Mouse (Mus musculus) megakaryocyte, embryonic 14.5 days (primary cell): Measurements from ENCODE around the gene Plagl2. TPM values are rescaled to one million over a fixed set of nuclear protein-coding genes. Genes with fewer than 3 reads are reported as not detected.

Experiments used
- H3K27me3 ChIP-seq: replicated peaks from 2 replicates; pipeline ENCODE3; 2012; ENCODE audit warnings: inconsistent platforms
- H3K36me3 ChIP-seq: replicated peaks from 2 replicates; pipeline ENCODE3; 2012; ENCODE audit warnings: low read length, inconsistent platforms, mixed read lengths
- H3K4me1 ChIP-seq: 2 replicates; pipeline ENCODE4 v1.6.1; 2012; ENCODE audit warnings: inconsistent platforms
- H3K4me3 ChIP-seq: replicated peaks from 2 replicates; pipeline ENCODE3; 2012; ENCODE audit warnings: moderate library complexity, mild to moderate bottlenecking, inconsistent platforms
- H3K9me3 ChIP-seq: 2 replicates; pipeline ENCODE4 v1.6.1; 2012; ENCODE audit warnings: inconsistent platforms
- FLI1 ChIP-seq: IDR thresholded peaks from 2 replicates; pipeline ENCODE4 v1.6.1; 2012; ENCODE audit warnings: low read length, inconsistent platforms, mixed read lengths
- GATA1 ChIP-seq: IDR thresholded peaks from 3 replicates; pipeline ENCODE4 v1.6.1; 2012; ENCODE audit warnings: mixed read lengths, low read length, inconsistent platforms, borderline replicate concordance
- polyA plus RNA-seq: library from polyadenylated mRNA; stranded (reverse); fragments of >175 nt; gene quantifications from 2 replicates; pipeline ENCODE4 v1.2.3, GENCODE M21; 2012; ENCODE audit warnings: low replicate concordance; ENCODE audit not compliant: insufficient read depth

Plagl2 gene
- polyA plus RNA-seq, 1 experiment, result 6.8 TPM

- Histone ChIP-seq H3K27me3 (peaks cover 1% of the 10 kb centered on the region), H3K4me3 (no peak overlapping the region), H3K9me3 (no peaks in the 10 kb centered on the region), H3K36me3 (peaks cover 28% of the 10 kb centered on the region), H3K4me1 (peaks cover 85% of the 10 kb centered on the region)
- TF ChIP-seq GATA1 (no peak), FLI1 (no peak)
Observed at GRCm38 (mm10) chr2:153221620-153222019, 19.6 kb downstream of the Plagl2 start.

- TF ChIP-seq FLI1, result no peak
- no peak for TF ChIP-seq GATA1
- H3K27me3 ChIP-seq, result peaks cover 1% of the 10 kb centered on the region
- no peak overlapping the region for H3K4me3 ChIP-seq
- H3K36me3 ChIP-seq, result peaks cover 25% of the 10 kb centered on the region
- H3K4me1 ChIP-seq, result peaks cover 87% of the 10 kb centered on the region
- H3K9me3 ChIP-seq, result no peaks in the 10 kb centered on the region
Observed at GRCm38 (mm10) chr2:153218516-153218915, 22.7 kb downstream of the Plagl2 start.

- H3K36me3 ChIP-seq, result peaks cover 25% of the 10 kb centered on the region
- H3K27me3 ChIP-seq, result peaks cover 1% of the 10 kb centered on the region
- H3K4me1 ChIP-seq, result peaks cover 90% of the 10 kb centered on the region
- TF ChIP-seq FLI1, result no peak
- no peak for TF ChIP-seq GATA1
- H3K4me3 ChIP-seq, result no peak overlapping the region
- H3K9me3 ChIP-seq, result no peaks in the 10 kb centered on the region
Observed at GRCm38 (mm10) chr2:153217826-153218340, 23.3 kb downstream of the Plagl2 start.

GRCm38 (mm10) chr2:153215421-153215820 lies 25.8 kb downstream of the Plagl2 start:
- peak overlapping the region; percentile 86 for H3K4me3 ChIP-seq
- peaks cover 84% of the 10 kb centered on the region for H3K4me1 ChIP-seq
- no peak for TF ChIP-seq FLI1
- no peaks in the 10 kb centered on the region for H3K9me3 ChIP-seq
- peaks cover 24% of the 10 kb centered on the region for H3K36me3 ChIP-seq
- peaks cover 1% of the 10 kb centered on the region for H3K27me3 ChIP-seq

- H3K27me3 ChIP-seq, result peaks cover 1% of the 10 kb centered on the region
- peak; percentile 53; the same call in 1 of the 2 replicates for TF ChIP-seq FLI1
- TF ChIP-seq GATA1, result no peak
- peaks cover 78% of the 10 kb centered on the region for H3K4me1 ChIP-seq
- peaks cover 24% of the 10 kb centered on the region for H3K36me3 ChIP-seq
- H3K9me3 ChIP-seq, result no peaks in the 10 kb centered on the region
- H3K4me3 ChIP-seq, result peak overlapping the region; percentile 86
Observed at GRCm38 (mm10) chr2:153214771-153215259, 26.4 kb downstream of the Plagl2 start.

- no peak overlapping the region for H3K4me3 ChIP-seq
- no peaks in the 10 kb centered on the region for H3K9me3 ChIP-seq
- peaks cover 1% of the 10 kb centered on the region for H3K27me3 ChIP-seq
- H3K36me3 ChIP-seq, result peaks cover 36% of the 10 kb centered on the region
- H3K4me1 ChIP-seq, result peaks cover 73% of the 10 kb centered on the region
- no peak for TF ChIP-seq FLI1
- TF ChIP-seq GATA1, result no peak
Observed at GRCm38 (mm10) chr2:153213351-153213750, 27.9 kb downstream of the Plagl2 start.

GRCm38 (mm10) chr2:153211451-153211850 lies 29.8 kb downstream of the Plagl2 start:
- peaks cover 50% of the 10 kb centered on the region for H3K36me3 ChIP-seq
- TF ChIP-seq GATA1 (no peak), FLI1 (no peak)
- no peaks in the 10 kb centered on the region for H3K27me3 ChIP-seq
- peaks cover 64% of the 10 kb centered on the region for H3K4me1 ChIP-seq
- no peaks in the 10 kb centered on the region for H3K9me3 ChIP-seq
- H3K4me3 ChIP-seq, result no peak overlapping the region

- TF ChIP-seq GATA1 (no peak), FLI1 (no peak)
- no peaks in the 10 kb centered on the region for H3K27me3 ChIP-seq
- H3K4me1 ChIP-seq, result peaks cover 43% of the 10 kb centered on the region
- peaks cover 72% of the 10 kb centered on the region for H3K36me3 ChIP-seq
- no peaks in the 10 kb centered on the region for H3K9me3 ChIP-seq
- no peak overlapping the region for H3K4me3 ChIP-seq
Observed at GRCm38 (mm10) chr2:153209286-153209685, 31.9 kb downstream of the Plagl2 start.

- Histone ChIP-seq H3K9me3 (no peaks in the 10 kb centered on the region), H3K4me3 (peak overlapping the region; percentile 46), H3K36me3 (peaks cover 83% of the 10 kb centered on the region), H3K4me1 (peaks cover 35% of the 10 kb centered on the region), H3K27me3 (no peaks in the 10 kb centered on the region)
- TF ChIP-seq GATA1 (no peak), FLI1 (no peak)
Observed at GRCm38 (mm10) chr2:153208149-153208548, 33.1 kb downstream of the Plagl2 start.

- no peak for TF ChIP-seq FLI1
- no peak for TF ChIP-seq GATA1
- no peak overlapping the region for H3K4me3 ChIP-seq
- H3K36me3 ChIP-seq, result peaks cover 93% of the 10 kb centered on the region
- peaks cover 36% of the 10 kb centered on the region for H3K4me1 ChIP-seq
- no peaks in the 10 kb centered on the region for H3K9me3 ChIP-seq
- H3K27me3 ChIP-seq, result no peaks in the 10 kb centered on the region
Observed at GRCm38 (mm10) chr2:153202766-153203165, 38.5 kb downstream of the Plagl2 start.

- peaks cover 90% of the 10 kb centered on the region for H3K36me3 ChIP-seq
- no peak for TF ChIP-seq FLI1
- no peak for TF ChIP-seq GATA1
- H3K9me3 ChIP-seq, result no peaks in the 10 kb centered on the region
- H3K27me3 ChIP-seq, result no peaks in the 10 kb centered on the region
- H3K4me3 ChIP-seq, result peak overlapping the region; percentile 57
- peaks cover 47% of the 10 kb centered on the region for H3K4me1 ChIP-seq
Observed at GRCm38 (mm10) chr2:153199114-153199513, 42.1 kb downstream of the Plagl2 start.
